Mouse (Mus musculus) cerebellum, postnatal 10 days (tissue): ENCODE data around the gene Kcnip1.
A peak's percentile ranks its signal among the peaks of the same experiment; 100 is the strongest.

Experiments
- DNase-seq, 2 experiments: peaks; one replicate each; pipeline ENCODE4 v3.0.0; 2021; ENCODE audit warnings: mixed read lengths in 2 of 2

Kcnip1 gene

GRCm38 (mm10) chr11:33980146-33980545 is 12.8 kb downstream of the Kcnip1 start:
- DNase-seq, result no peak

- DNase-seq, result peak; percentile 51 to 63
Measured at GRCm38 (mm10) chr11:33975121-33975520, 17.8 kb downstream of the Kcnip1 start.

GRCm38 (mm10) chr11:33974341-33975040 is 18.5 kb downstream of the Kcnip1 start:
- peak; percentile 79 to 84 for DNase-seq

- DNase-seq, result peak; percentile 17 to 21
Measured at GRCm38 (mm10) chr11:33972114-33972513, 20.8 kb downstream of the Kcnip1 start.

- no peak for DNase-seq
Measured at GRCm38 (mm10) chr11:33969199-33969598, 23.8 kb downstream of the Kcnip1 start.

- DNase-seq, result no peak
Measured at GRCm38 (mm10) chr11:33967708-33968107, 25.2 kb downstream of the Kcnip1 start.

- no peak for DNase-seq
Measured at GRCm38 (mm10) chr11:33965380-33965779, 27.6 kb downstream of the Kcnip1 start.

- no peak for DNase-seq
Measured at GRCm38 (mm10) chr11:33962688-33963407, 30.1 kb downstream of the Kcnip1 start, which contains the start of gene Kcnmb1. Gene Kcnmb1 (plus strand): TSS chr11:33963013.

GRCm38 (mm10) chr11:33962178-33962577 is 30.8 kb downstream of the Kcnip1 start:
- no peak for DNase-seq

- DNase-seq, result peak; percentile 53 to 57
Measured at GRCm38 (mm10) chr11:33958713-33959112, 34.2 kb downstream of the Kcnip1 start.

GRCm38 (mm10) chr11:33957595-33957994 is 35.4 kb downstream of the Kcnip1 start:
- DNase-seq, result peak; percentile 57 to 58

GRCm38 (mm10) chr11:33956623-33957022 is 36.3 kb downstream of the Kcnip1 start:
- DNase-seq, result no peak

GRCm38 (mm10) chr11:33955982-33956381 is 37.0 kb downstream of the Kcnip1 start:
- DNase-seq, result no peak

- DNase-seq, result no peak
Measured at GRCm38 (mm10) chr11:33951684-33952625, 41.0 kb downstream of the Kcnip1 start.

- no peak for DNase-seq
Measured at GRCm38 (mm10) chr11:33951155-33951554, 41.8 kb downstream of the Kcnip1 start.

- DNase-seq, result no peak
Measured at GRCm38 (mm10) chr11:33946501-33946900, 46.5 kb downstream of the Kcnip1 start.

- DNase-seq, result no peak
Measured at GRCm38 (mm10) chr11:33944786-33945328, 48.1 kb downstream of the Kcnip1 start.

GRCm38 (mm10) chr11:33944067-33944785 is 48.7 kb downstream of the Kcnip1 start:
- peak; percentile 57 to 59 for DNase-seq

- DNase-seq, result no peak
Measured at GRCm38 (mm10) chr11:33943565-33943964, 49.4 kb downstream of the Kcnip1 start.

- DNase-seq, result no peak
Measured at GRCm38 (mm10) chr11:33939456-33940113, 53.4 kb downstream of the Kcnip1 start.

- no peak for DNase-seq
Measured at GRCm38 (mm10) chr11:33938561-33939274, 54.2 kb downstream of the Kcnip1 start.
